Mouse (Mus musculus) neural tube, embryonic 12.5 days (tissue): Measurements from ENCODE around the gene Lgi4. TPM values are rescaled to one million over a fixed set of nuclear protein-coding genes. Genes with fewer than 3 reads are reported as not detected.
A peak's percentile ranks its signal among the peaks of the same experiment; 100 is the strongest.

Experiments
- ATAC-seq: fragments of 200-750 bp; cut with Nextera tagmentation; 2 replicates; pipeline ENCODE4 v1.8.0; 2017; ENCODE audit warnings: low read depth, mild to moderate bottlenecking, moderate TSS enrichment, moderate library complexity; ENCODE audit not compliant: low FRiP score
- H3K27ac ChIP-seq: fragments of 300-500 bp; sonication (generic); 2 replicates; pipeline ENCODE4 v1.5.1; 2016
- H3K27me3 ChIP-seq: fragments of 300-500 bp; sonication (generic); replicated peaks from 2 replicates; pipeline ENCODE4 v1.6.1; 2016; ENCODE audit warnings: mild to moderate bottlenecking
- H3K36me3 ChIP-seq: fragments of 300-500 bp; sonication (generic); 2 replicates; pipeline ENCODE4 v1.6.1; 2016; ENCODE audit warnings: mild to moderate bottlenecking
- H3K4me1 ChIP-seq: fragments of 300-500 bp; sonication (generic); 2 replicates; pipeline ENCODE4 v1.6.1; 2016
- H3K4me2 ChIP-seq: fragments of 300-500 bp; sonication (generic); replicated peaks from 2 replicates; pipeline ENCODE4 v1.6.1; 2016; ENCODE audit warnings: mild to moderate bottlenecking
- H3K4me3 ChIP-seq: fragments of 300-500 bp; sonication (generic); 2 replicates; pipeline ENCODE4 v1.5.1; 2016
- H3K9ac ChIP-seq: fragments of 300-500 bp; sonication (generic); 2 replicates; pipeline ENCODE4 v1.6.1; 2016; ENCODE audit warnings: mild to moderate bottlenecking
- H3K9me3 ChIP-seq: fragments of 300-500 bp; sonication (generic); 2 replicates; pipeline ENCODE4 v1.6.1; 2016; ENCODE audit warnings: mild to moderate bottlenecking
- WGBS: fragments of 180-500 bp; shearing (Covaris S2); methylation state at CpG from one replicate; pipeline ENCODE4 v1.1.7; 2016; 5-methylcytosine and 5-hydroxymethylcytosine counted together
- polyA plus RNA-seq: library from polyadenylated mRNA; unstranded; fragments of >200 nt; fragmentation: Nextera tagmentation; extraction: Ambion mirVana; gene quantifications from 2 replicates; pipeline ENCODE4 v1.2.1, GENCODE M21; 2016

Lgi4 gene
- polyA plus RNA-seq, 1 experiment from 2014 or later = 6.1 TPM

- H3K4me3 ChIP-seq = no peak overlapping the region
- H3K27me3 ChIP-seq = peaks cover 57% of the 10 kb centered on the region
- no peak overlapping the region for H3K27ac ChIP-seq
- 31% methylated on average over 10 of the region's 10 CpGs for WGBS
- no peak for ATAC-seq
- H3K9me3 ChIP-seq = no peaks in the 10 kb centered on the region
- no peak overlapping the region for H3K9ac ChIP-seq
- peak overlapping the region; percentile 58; the same call in 1 of the 2 replicates for H3K4me2 ChIP-seq
- H3K36me3 ChIP-seq = no peaks in the 10 kb centered on the region
- peaks cover 52% of the 10 kb centered on the region for H3K4me1 ChIP-seq
These were observed 5.2 kb upstream of the Lgi4 start for GRCm38 (mm10) chr7:31053882-31054447.

- H3K27ac ChIP-seq = no peak overlapping the region
- H3K36me3 ChIP-seq = no peaks in the 10 kb centered on the region
- no peaks in the 10 kb centered on the region for H3K9me3 ChIP-seq
- WGBS = 42% methylated on average over 11 of the region's 11 CpGs
- peaks cover 45% of the 10 kb centered on the region for H3K4me1 ChIP-seq
- H3K4me2 ChIP-seq = peak overlapping the region; percentile 28; the same call in 1 of the 2 replicates
- ATAC-seq = no peak
- peaks cover 50% of the 10 kb centered on the region for H3K27me3 ChIP-seq
- no peak overlapping the region for H3K9ac ChIP-seq
- H3K4me3 ChIP-seq = no peak overlapping the region
These were observed 4.4 kb upstream of the Lgi4 start for GRCm38 (mm10) chr7:31054661-31055320.

DNA sequence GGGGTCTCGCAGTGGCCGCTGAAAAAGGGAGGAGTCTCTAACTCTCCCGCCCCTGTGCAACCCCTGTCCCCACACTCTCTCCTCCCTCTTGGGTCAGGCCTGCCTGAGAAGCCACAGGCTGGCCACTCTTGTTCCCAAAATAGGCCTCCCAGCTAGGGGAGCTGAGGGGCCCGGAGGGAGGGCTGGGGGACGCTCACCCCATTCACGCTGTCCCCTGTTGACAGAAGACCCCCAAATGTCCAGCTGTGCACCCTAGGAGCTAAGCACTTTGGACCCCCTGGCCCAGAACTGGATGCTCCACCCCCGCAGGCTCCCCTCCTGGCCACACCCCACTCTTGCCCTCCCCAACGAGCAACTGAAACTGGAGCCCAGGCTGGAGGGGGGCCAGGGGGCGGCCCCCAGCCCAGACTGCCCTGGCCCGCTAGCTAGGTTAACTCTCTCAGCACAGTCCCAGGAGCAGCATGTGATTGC is 3.8 kb upstream of the Lgi4 start:
- Histone ChIP-seq H3K27ac (no peak overlapping the region), H3K4me3 (no peak overlapping the region), H3K9me3 (no peaks in the 10 kb centered on the region), H3K36me3 (no peaks in the 10 kb centered on the region), H3K27me3 (peaks cover 44% of the 10 kb centered on the region), H3K9ac (no peak overlapping the region; the same call in 1 of the 2 replicates), H3K4me1 (peaks cover 39% of the 10 kb centered on the region), H3K4me2 (peak overlapping the region; percentile 28; the same call in 1 of the 2 replicates)
- WGBS = 9% methylated on average over 10 of the region's 10 CpGs
- no peak for ATAC-seq

DNA sequence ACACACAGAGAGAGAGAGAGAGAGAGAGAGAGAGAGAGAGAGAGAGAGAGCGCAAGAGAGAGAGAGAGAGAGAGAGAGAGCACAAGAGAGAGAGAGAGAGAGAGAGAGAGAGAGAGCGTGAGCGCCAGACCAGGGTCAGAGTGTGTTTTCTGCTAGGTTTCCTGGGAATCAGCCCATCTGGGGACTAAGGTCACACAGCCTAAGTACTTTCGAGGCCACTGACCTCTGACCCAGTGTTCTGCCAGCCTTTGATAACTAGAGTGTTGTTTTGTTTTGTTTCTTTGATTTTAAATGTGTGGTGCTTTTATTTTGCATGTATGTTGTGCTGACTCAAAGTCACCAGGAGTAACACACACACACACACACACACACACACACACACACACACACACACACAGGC is 3.3 kb upstream of the Lgi4 start:
- Histone ChIP-seq H3K9me3 (no peaks in the 10 kb centered on the region), H3K27ac (no peak overlapping the region), H3K27me3 (peaks cover 39% of the 10 kb centered on the region), H3K4me3 (no peak overlapping the region), H3K4me2 (no peak overlapping the region), H3K4me1 (peaks cover 34% of the 10 kb centered on the region), H3K36me3 (no peaks in the 10 kb centered on the region), H3K9ac (no peak overlapping the region)
- 15% methylated on average over 3 of the region's 4 CpGs for WGBS
- no peak for ATAC-seq

DNA sequence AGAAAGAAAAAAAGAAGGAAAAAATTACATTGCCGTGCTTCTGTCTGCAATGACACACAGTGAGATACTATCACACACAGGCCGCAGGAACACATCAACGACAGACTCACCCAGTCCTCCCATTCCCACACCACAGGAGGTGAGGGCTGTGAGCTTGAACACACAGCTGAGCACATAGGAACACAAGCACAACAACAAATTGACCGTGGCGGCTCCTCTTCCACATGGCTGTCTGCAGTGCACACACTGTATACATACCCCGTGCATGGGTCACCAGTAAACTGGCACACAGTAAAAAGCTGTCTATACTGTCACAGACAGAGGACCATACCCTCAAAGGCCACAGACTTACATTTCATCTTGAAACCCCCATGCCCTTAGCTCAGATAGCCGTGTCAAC is 2.7 kb upstream of the Lgi4 start:
- H3K9ac ChIP-seq = no peak overlapping the region
- H3K4me1 ChIP-seq = peaks cover 29% of the 10 kb centered on the region
- H3K4me2 ChIP-seq = no peak overlapping the region
- ATAC-seq = no peak
- WGBS = 71% methylated on average over 7 of the region's 7 CpGs
- no peak overlapping the region for H3K4me3 ChIP-seq
- no peak overlapping the region for H3K27ac ChIP-seq
- H3K36me3 ChIP-seq = no peaks in the 10 kb centered on the region
- no peaks in the 10 kb centered on the region for H3K9me3 ChIP-seq
- H3K27me3 ChIP-seq = peaks cover 33% of the 10 kb centered on the region

DNA sequence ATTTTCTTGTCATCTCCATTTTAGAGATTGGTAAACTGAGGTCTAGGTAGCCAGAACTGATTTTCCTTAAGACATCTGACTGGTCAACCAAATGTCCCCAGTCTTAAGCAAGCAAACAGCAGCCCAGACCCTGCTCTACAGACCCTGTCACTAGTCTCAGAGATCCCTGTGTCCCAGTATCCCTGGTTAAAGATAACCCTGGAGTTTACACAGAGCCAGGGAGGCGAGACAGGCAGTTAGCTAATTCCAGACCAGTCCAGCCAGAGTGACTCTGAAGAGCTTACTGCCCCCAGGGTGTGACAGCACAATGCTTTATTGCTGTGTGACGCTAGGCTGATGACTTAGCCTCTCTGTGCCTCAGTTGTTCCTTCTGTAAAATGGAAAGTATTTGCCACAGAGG is 2.1 kb upstream of the Lgi4 start, which contains the start of gene Fxyd1:
Gene Fxyd1, minus strand, starts transcription at position 129 of the 400 bp plus-strand sequence.
- H3K4me3 ChIP-seq = no peak within 1 kb of the TSS
- H3K27ac ChIP-seq = no peak within 1 kb of the TSS
- no peak for ATAC-seq
- H3K9me3 ChIP-seq = no peaks in the 10 kb centered on the region
- H3K36me3 ChIP-seq = no peaks in the 10 kb centered on the region
- WGBS = 75% methylated on average over 2 of the region's 2 CpGs
- peaks cover 27% of the 10 kb centered on the region for H3K27me3 ChIP-seq
- H3K4me1 ChIP-seq = peaks cover 23% of the 10 kb centered on the region
- no peak within 1 kb of the TSS for H3K9ac ChIP-seq
- H3K4me2 ChIP-seq = no peak within 1 kb of the TSS

DNA sequence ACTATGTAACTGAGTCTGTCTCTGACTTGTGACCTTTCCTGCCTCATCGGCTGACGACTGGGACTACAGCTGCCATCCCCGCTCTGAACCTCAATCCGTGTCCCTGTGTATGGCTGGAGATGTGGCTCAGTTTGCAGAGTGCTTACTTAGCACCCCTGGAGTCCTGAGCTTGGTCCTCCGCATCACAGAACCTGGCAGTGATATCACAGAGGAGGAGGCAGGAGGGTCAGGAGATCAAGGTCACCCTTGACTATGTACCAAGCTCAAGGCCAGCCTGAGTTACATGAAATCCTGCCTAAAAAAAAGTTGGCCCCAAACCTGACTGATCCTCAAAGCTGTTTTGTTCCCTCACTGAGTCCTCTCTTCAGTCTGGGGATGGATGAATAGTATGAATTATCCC is 1.4 kb upstream of the Lgi4 start:
- 72% methylated on average over 5 of the region's 5 CpGs for WGBS
- H3K27ac ChIP-seq = no peak overlapping the region
- peaks cover 17% of the 10 kb centered on the region for H3K4me1 ChIP-seq
- peaks cover 20% of the 10 kb centered on the region for H3K27me3 ChIP-seq
- H3K9ac ChIP-seq = no peak overlapping the region
- H3K4me3 ChIP-seq = no peak overlapping the region
- no peaks in the 10 kb centered on the region for H3K36me3 ChIP-seq
- no peaks in the 10 kb centered on the region for H3K9me3 ChIP-seq
- no peak for ATAC-seq
- no peak overlapping the region for H3K4me2 ChIP-seq

DNA sequence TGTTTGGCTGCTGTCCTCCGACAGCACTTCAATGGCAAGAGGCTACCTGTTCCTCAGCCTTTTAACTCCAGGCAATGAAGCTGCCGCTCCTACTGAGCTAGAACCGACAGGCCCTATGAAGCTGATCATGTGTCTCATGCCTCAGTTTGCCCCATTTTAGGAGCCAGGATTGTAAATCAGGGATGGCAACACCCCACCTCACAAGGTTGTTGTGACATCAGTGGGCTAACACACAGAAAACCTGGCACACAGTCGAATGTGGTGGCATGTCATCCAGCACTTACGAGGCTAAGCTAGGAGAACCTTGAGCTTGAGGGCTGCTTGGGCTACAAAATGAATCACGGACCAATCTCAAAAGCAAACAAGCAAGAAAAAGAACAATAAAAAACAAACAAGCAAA is 931 bp upstream of the Lgi4 start:
- H3K9me3 ChIP-seq = no peaks in the 10 kb centered on the region
- 80% methylated on average over 6 of the region's 6 CpGs for whole genome bisulfite sequencing
- no peak overlapping the region for H3K4me3 ChIP-seq
- no peak overlapping the region for H3K27ac ChIP-seq
- H3K36me3 ChIP-seq = no peaks in the 10 kb centered on the region
- H3K9ac ChIP-seq = no peak overlapping the region
- ATAC-seq = no peak
- peaks cover 12% of the 10 kb centered on the region for H3K4me1 ChIP-seq
- H3K4me2 ChIP-seq = no peak overlapping the region
- H3K27me3 ChIP-seq = peaks cover 16% of the 10 kb centered on the region

DNA sequence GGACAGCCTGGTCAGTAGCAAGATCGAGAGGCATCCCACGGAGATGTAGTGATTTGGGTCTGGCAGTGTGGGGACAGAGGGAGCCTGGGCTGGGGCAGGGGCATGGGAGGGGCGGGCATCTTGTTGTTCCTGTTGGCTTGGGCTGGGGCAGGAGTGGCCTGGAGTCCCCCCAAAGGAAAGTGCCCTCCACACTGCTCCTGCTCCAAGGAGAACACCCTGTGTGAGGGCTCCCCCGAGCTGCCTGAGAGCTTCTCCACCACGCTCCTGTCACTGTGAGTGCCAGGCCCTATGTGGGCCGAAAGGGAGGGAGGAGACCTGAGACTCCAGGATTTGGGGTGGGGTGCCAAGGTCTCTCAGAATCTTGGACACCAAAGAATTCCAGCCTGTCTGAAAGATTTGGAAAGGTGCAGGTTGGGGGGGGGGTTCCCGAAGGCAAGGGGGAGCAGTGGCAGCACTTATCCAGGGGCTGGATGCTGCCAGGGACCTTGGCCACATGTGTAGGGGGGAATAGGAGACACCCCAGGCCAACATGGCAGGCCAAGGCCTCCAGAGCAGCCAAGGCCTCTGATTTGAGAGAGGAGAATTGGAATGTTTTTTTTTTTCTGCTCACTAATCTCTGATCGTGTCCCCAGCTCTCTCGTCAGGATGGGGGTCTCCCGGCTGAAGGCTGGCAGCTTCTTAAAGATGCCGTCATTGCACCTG is 928 bp downstream of the Lgi4 start:
- peaks cover 9% of the 10 kb centered on the region for H3K4me1 ChIP-seq

GRCm38 (mm10) chr7:31060621-31061010 is 1.5 kb downstream of the Lgi4 start:
- no peak overlapping the region for H3K4me3 ChIP-seq
- WGBS = 87% methylated on average over 7 of the region's 7 CpGs

More for the DNA sequence above, 928 bp downstream of the Lgi4 start:
- Histone ChIP-seq H3K27ac (no peak overlapping the region), H3K9ac (peak overlapping the region; percentile 21; the same call in 1 of the 2 replicates), H3K36me3 (no peaks in the 10 kb centered on the region), H3K9me3 (no peaks in the 10 kb centered on the region), H3K4me2 (peak overlapping the region; percentile 33; the same call in 1 of the 2 replicates), H3K27me3 (no peaks in the 10 kb centered on the region), H3K4me3 (no peak overlapping the region)
- ATAC-seq = no peak
- WGBS = 67% methylated on average over 11 of the region's 11 CpGs

GRCm38 (mm10) chr7:31063074-31063560 is 4.0 kb downstream of the Lgi4 start:
- Histone ChIP-seq H3K4me3 (no peak overlapping the region), H3K4me2 (no peak overlapping the region), H3K9me3 (no peaks in the 10 kb centered on the region), H3K4me1 (peaks cover 4% of the 10 kb centered on the region; the same call in 1 of the 2 replicates), H3K27ac (no peak overlapping the region), H3K27me3 (no peaks in the 10 kb centered on the region), H3K36me3 (no peaks in the 10 kb centered on the region), H3K9ac (no peak overlapping the region)
- no peak for ATAC-seq
- 87% methylated on average over 12 of the region's 12 CpGs for WGBS

More at GRCm38 (mm10) chr7:31060621-31061010, 1.5 kb downstream of the Lgi4 start:
- H3K27ac ChIP-seq = no peak overlapping the region
- no peaks in the 10 kb centered on the region for H3K9me3 ChIP-seq
- peaks cover 5% of the 10 kb centered on the region; the same call in 1 of the 2 replicates for H3K4me1 ChIP-seq
- peak overlapping the region; percentile 33 for H3K4me2 ChIP-seq
- no peaks in the 10 kb centered on the region for H3K36me3 ChIP-seq
- H3K9ac ChIP-seq = no peak overlapping the region
- no peaks in the 10 kb centered on the region for H3K27me3 ChIP-seq
- no peak for ATAC-seq

- Histone ChIP-seq H3K4me3 (no peak overlapping the region), H3K27me3 (no peaks in the 10 kb centered on the region), H3K9ac (no peak overlapping the region), H3K4me1 (peaks cover 7% of the 10 kb centered on the region), H3K9me3 (no peaks in the 10 kb centered on the region), H3K27ac (no peak overlapping the region), H3K4me2 (no peak overlapping the region), H3K36me3 (no peaks in the 10 kb centered on the region)
- ATAC-seq = no peak
- WGBS = 46% methylated on average over 5 of the region's 5 CpGs
These were observed 8.7 kb downstream of the Lgi4 start for GRCm38 (mm10) chr7:31067836-31068235.
